Mouse (Mus musculus) retina, embryonic 14.5 days (tissue): ENCODE measurements around the gene Nfic.

Experiments
- DNase-seq: peaks from one replicate; pipeline ENCODE4 v3.0.0-alpha.2; 2015; ENCODE audit warnings: low spot score

Gene Nfic

GRCm38 (mm10) chr10:81430141-81430830 is 25.1 kb downstream of the Nfic start:
- peak; percentile 82 for DNase-seq

- peak; percentile 83 for DNase-seq
Measured at GRCm38 (mm10) chr10:81429605-81430061, 25.8 kb downstream of the Nfic start.

GRCm38 (mm10) chr10:81429092-81429491 is 26.3 kb downstream of the Nfic start:
- no peak for DNase-seq

- no peak for DNase-seq
Measured at GRCm38 (mm10) chr10:81428507-81428870, 26.9 kb downstream of the Nfic start.

- no peak for DNase-seq
Measured at GRCm38 (mm10) chr10:81427804-81428506, 27.5 kb downstream of the Nfic start.

GRCm38 (mm10) chr10:81427327-81427726 is 28.1 kb downstream of the Nfic start:
- DNase-seq = no peak

- no peak for DNase-seq
Measured at GRCm38 (mm10) chr10:81426897-81427296, 28.5 kb downstream of the Nfic start.

- DNase-seq = no peak
Measured at GRCm38 (mm10) chr10:81426081-81426671, 29.3 kb downstream of the Nfic start.

GRCm38 (mm10) chr10:81425236-81425850 is 30.1 kb downstream of the Nfic start:
- DNase-seq = no peak

- DNase-seq = no peak
Measured at GRCm38 (mm10) chr10:81424246-81425051, 31.0 kb downstream of the Nfic start.

- no peak for DNase-seq
Measured at GRCm38 (mm10) chr10:81423476-81424245, 31.8 kb downstream of the Nfic start.

GRCm38 (mm10) chr10:81422661-81423217 is 32.7 kb downstream of the Nfic start:
- no peak for DNase-seq

- no peak for DNase-seq
Measured at GRCm38 (mm10) chr10:81422191-81422590, 33.2 kb downstream of the Nfic start.

- DNase-seq = no peak
Measured at GRCm38 (mm10) chr10:81421797-81422100, 33.7 kb downstream of the Nfic start.

GRCm38 (mm10) chr10:81421041-81421796 is 34.2 kb downstream of the Nfic start:
- DNase-seq = no peak

GRCm38 (mm10) chr10:81420191-81420767 is 35.2 kb downstream of the Nfic start:
- DNase-seq = no peak

- DNase-seq = no peak
Measured at GRCm38 (mm10) chr10:81419111-81419928, 36.1 kb downstream of the Nfic start.

- no peak for DNase-seq
Measured at GRCm38 (mm10) chr10:81418216-81419070, 37.0 kb downstream of the Nfic start.
